Mouse (Mus musculus): ENCODE results near the gene Fam170b.

GRCm38 (mm10) chr14:32859831-32860569 lies 26.2 kb downstream of the Fam170b start:
- no peak for TF ChIP-seq POLR2A (IDR thresholded peaks at IDR 0.05; ENCODE audit: low read depth, low read length)
- TF ChIP-seq CTCF (conservative IDR thresholded peaks at IDR 0.05; ENCODE audit: insufficient read depth, insufficient read length, low read depth, low read length) = no peak
